Mouse (Mus musculus): ENCODE measurements around the gene Tbx10.

GRCm38 (mm10) chr19:4042124-4042523 is 49.6 kb downstream of the Tbx10 start:
- TF ChIP-seq CTCF (IDR thresholded peaks at IDR 0.05; ENCODE audit: borderline replicate concordance, insufficient read depth, low read length) (no peak), POLR2A (IDR thresholded peaks at IDR 0.05; ENCODE audit: low read depth, low read length) (no peak)
